Mouse (Mus musculus) C2C12 (cell line): ENCODE results near the gene Nrp2. TPM values are rescaled to one million over a fixed set of nuclear protein-coding genes. Genes with fewer than 3 reads are reported as not detected.
A peak's percentile ranks its signal among the peaks of the same experiment; 100 is the strongest.

ENCODE experiments used
- H3K27me3 ChIP-seq: one replicate; pipeline ENCODE4 v1.6.1; 2011; ENCODE audit not compliant: control insufficient read depth, insufficient read depth, insufficient read length
- H3K36me3 ChIP-seq: one replicate; pipeline ENCODE4 v1.6.1; 2011; ENCODE audit not compliant: control insufficient read depth, insufficient read depth
- H3K4me3 ChIP-seq: one replicate; pipeline ENCODE4 v1.5.1; 2011; ENCODE audit warnings: mild to moderate bottlenecking, control low read depth; ENCODE audit not compliant: poor library complexity, insufficient read depth, severe bottlenecking
- H3K79me2 ChIP-seq: one replicate; pipeline ENCODE4 v1.6.1; 2011; ENCODE audit not compliant: control insufficient read depth, insufficient read depth
- H3K79me3 ChIP-seq: one replicate; pipeline ENCODE4 v1.6.1; 2011; ENCODE audit warnings: low read depth, control low read depth
- H3ac ChIP-seq: one replicate; pipeline ENCODE3; 2011; ENCODE audit warnings: low read depth; ENCODE audit not compliant: control insufficient read depth, insufficient read length
- CEBPB ChIP-seq: IDR thresholded peaks from one replicate; pipeline ENCODE4 v1.6.1; 2011; ENCODE audit warnings: low read depth, mild to moderate bottlenecking, control low read depth, moderate library complexity
- CTCF ChIP-seq: IDR thresholded peaks from one replicate; pipeline ENCODE4 v1.5.1; 2011; ENCODE audit not compliant: control insufficient read depth, insufficient read depth, insufficient read length
- FOSL1 ChIP-seq: IDR thresholded peaks from one replicate; pipeline ENCODE4 v1.8.0; 2011; ENCODE audit warnings: mild to moderate bottlenecking, low read length; ENCODE audit not compliant: poor library complexity, insufficient read depth, severe bottlenecking
- MAX ChIP-seq: IDR thresholded peaks from one replicate; pipeline ENCODE4 v1.6.1; 2011; ENCODE audit warnings: mild to moderate bottlenecking, control low read depth
- MYOD1 ChIP-seq: IDR thresholded peaks from one replicate; pipeline ENCODE4 v1.6.1; 2011; ENCODE audit warnings: low read depth; ENCODE audit not compliant: control insufficient read depth, insufficient read length
- MYOG ChIP-seq: IDR thresholded peaks from one replicate; pipeline ENCODE4 v1.6.1; 2011; ENCODE audit not compliant: control insufficient read depth, insufficient read length; ENCODE audit errors: extremely low read depth
- USF1 ChIP-seq: IDR thresholded peaks from one replicate; pipeline ENCODE4 v1.6.1; 2011; ENCODE audit warnings: low read depth, mild to moderate bottlenecking, control low read depth, moderate library complexity
- polyA plus RNA-seq: library from polyadenylated mRNA; unstranded; fragments of >200 nt; fragmentation: generic; extraction: Trizol; gene quantifications from one replicate; pipeline ENCODE4 v1.2.1, GENCODE M21; 2012; ENCODE audit warnings: missing spikeins

Nrp2 gene
- polyA plus RNA-seq, 1 experiment, result 16.8 TPM

- no peaks in the 10 kb centered on the region for H3K36me3 ChIP-seq
- no peak overlapping the region for H3ac ChIP-seq
- H3K79me3 ChIP-seq, result peaks cover 28% of the 10 kb centered on the region
- no peak overlapping the region for H3K4me3 ChIP-seq
- H3K27me3 ChIP-seq, result no peaks in the 10 kb centered on the region
- TF ChIP-seq MYOD1, result no peak
- TF ChIP-seq MAX, result no peak
- no peak for TF ChIP-seq MYOG
- no peak for TF ChIP-seq CEBPB
- no peak for TF ChIP-seq USF1
- TF ChIP-seq CTCF, result peak; percentile 47
- no peak for TF ChIP-seq FOSL1
- H3K79me2 ChIP-seq, result peaks cover 31% of the 10 kb centered on the region
Measured at GRCm38 (mm10) chr1:62701065-62701921, 1.8 kb upstream of the Nrp2 start.

GRCm38 (mm10) chr1:62702743-62703142 lies 342 bp upstream of the Nrp2 start:
- Histone ChIP-seq H3K79me2 (peaks cover 45% of the 10 kb centered on the region), H3K79me3 (peaks cover 41% of the 10 kb centered on the region), H3K4me3 (peak overlapping the region; percentile 47), H3K36me3 (no peaks in the 10 kb centered on the region), H3ac (peak overlapping the region; percentile 55), H3K27me3 (no peaks in the 10 kb centered on the region)
- no peak for TF ChIP-seq FOSL1
- TF ChIP-seq MAX, result peak; percentile 0
- no peak for TF ChIP-seq CEBPB
- TF ChIP-seq MYOD1, result no peak

- Histone ChIP-seq H3K79me2 (peaks cover 61% of the 10 kb centered on the region), H3K27me3 (no peaks in the 10 kb centered on the region), H3K36me3 (no peaks in the 10 kb centered on the region), H3ac (peak overlapping the region; percentile 46), H3K4me3 (peak overlapping the region; percentile 47), H3K79me3 (peaks cover 55% of the 10 kb centered on the region)
- TF ChIP-seq MYOG, result no peak
- TF ChIP-seq USF1, result no peak
- TF ChIP-seq CTCF, result no peak
- TF ChIP-seq CEBPB, result no peak
- no peak for TF ChIP-seq MYOD1
- TF ChIP-seq FOSL1, result no peak
- no peak for TF ChIP-seq MAX
Measured at GRCm38 (mm10) chr1:62704117-62704888, 1.2 kb downstream of the Nrp2 start.

GRCm38 (mm10) chr1:62704889-62705516 lies 1.9 kb downstream of the Nrp2 start:
- peak overlapping the region; percentile 46 for H3ac ChIP-seq
- peak overlapping the region; percentile 47 for H3K4me3 ChIP-seq
- H3K79me3 ChIP-seq, result peaks cover 61% of the 10 kb centered on the region
- TF ChIP-seq MYOD1 (no peak), CTCF (no peak), USF1 (no peak), FOSL1 (no peak), MYOG (no peak), CEBPB (no peak), MAX (no peak)
- H3K27me3 ChIP-seq, result no peaks in the 10 kb centered on the region
- H3K36me3 ChIP-seq, result no peaks in the 10 kb centered on the region
- H3K79me2 ChIP-seq, result peaks cover 68% of the 10 kb centered on the region

GRCm38 (mm10) chr1:62705517-62705981 lies 2.5 kb downstream of the Nrp2 start:
- TF ChIP-seq FOSL1 (no peak), CEBPB (no peak), USF1 (no peak), MYOD1 (no peak), MAX (no peak), CTCF (no peak), MYOG (no peak)
- Histone ChIP-seq H3ac (peak overlapping the region; percentile 54), H3K27me3 (no peaks in the 10 kb centered on the region), H3K4me3 (peak overlapping the region; percentile 47), H3K79me3 (peaks cover 67% of the 10 kb centered on the region), H3K79me2 (peaks cover 74% of the 10 kb centered on the region), H3K36me3 (peaks cover 4% of the 10 kb centered on the region)
